1 mouse cellular context compared by ENCODE assay signal in the genomic region with DNA sequence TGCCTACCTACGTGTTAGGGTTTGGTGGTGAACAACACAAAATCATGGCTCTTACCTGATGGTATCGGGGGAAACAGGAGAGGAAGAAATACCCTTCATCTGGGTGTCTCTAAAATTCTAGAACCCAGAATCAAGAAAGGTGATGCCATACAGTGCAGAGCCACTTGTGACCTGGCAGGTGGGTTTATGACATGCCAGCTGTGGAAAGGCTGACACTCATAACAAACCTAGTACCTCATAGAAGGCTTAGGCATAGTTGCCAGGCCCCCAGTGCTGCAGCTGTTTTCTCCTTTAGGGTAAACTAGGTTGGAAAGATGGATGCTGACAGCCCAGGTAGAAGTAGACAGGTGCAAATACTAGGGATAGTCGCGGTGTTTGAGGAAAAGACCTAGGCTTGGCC.
TF ChIP-seq lines count a peak whose summit lies in the region.

No protein-coding gene starts in this region.

TF ChIP-seq in MEL, 35 proteins besides CTCF, POLR2A, EP300 and RAD21:
- peak; percentile 75 for TF ChIP-seq POLR2AphosphoS2 (IDR thresholded peaks at IDR 0.05; ENCODE audit: low read length)
- no peak for TF ChIP-seq MAX (IDR thresholded peaks at IDR 0.05; ENCODE audit: low read length)
- TF ChIP-seq MXI1 (IDR thresholded peaks at IDR 0.05; ENCODE audit: low read depth, low read length) = no peak
- TF ChIP-seq SMC3 (IDR thresholded peaks at IDR 0.05; ENCODE audit: low read depth, low read length) = no peak
- TF ChIP-seq MYB (IDR thresholded peaks at IDR 0.05; ENCODE audit: low read depth, low read length) = no peak
TF ChIP-seq in MEL: peak in this region for 1.
